Mouse (Mus musculus) stomach, postnatal 0 days (tissue): ENCODE measurements around the gene Fdxacb1.

Source experiments
- CTCF ChIP-seq: IDR thresholded peaks from 2 replicates; pipeline ENCODE4 v1.5.1; 2016; ENCODE audit warnings: antibody characterized with exemption, low read depth, mild to moderate bottlenecking, moderate library complexity
- EP300 ChIP-seq: optimal IDR thresholded peaks from 2 replicates; pipeline ENCODE3; 2016; ENCODE audit warnings: antibody characterized with exemption

DNA sequence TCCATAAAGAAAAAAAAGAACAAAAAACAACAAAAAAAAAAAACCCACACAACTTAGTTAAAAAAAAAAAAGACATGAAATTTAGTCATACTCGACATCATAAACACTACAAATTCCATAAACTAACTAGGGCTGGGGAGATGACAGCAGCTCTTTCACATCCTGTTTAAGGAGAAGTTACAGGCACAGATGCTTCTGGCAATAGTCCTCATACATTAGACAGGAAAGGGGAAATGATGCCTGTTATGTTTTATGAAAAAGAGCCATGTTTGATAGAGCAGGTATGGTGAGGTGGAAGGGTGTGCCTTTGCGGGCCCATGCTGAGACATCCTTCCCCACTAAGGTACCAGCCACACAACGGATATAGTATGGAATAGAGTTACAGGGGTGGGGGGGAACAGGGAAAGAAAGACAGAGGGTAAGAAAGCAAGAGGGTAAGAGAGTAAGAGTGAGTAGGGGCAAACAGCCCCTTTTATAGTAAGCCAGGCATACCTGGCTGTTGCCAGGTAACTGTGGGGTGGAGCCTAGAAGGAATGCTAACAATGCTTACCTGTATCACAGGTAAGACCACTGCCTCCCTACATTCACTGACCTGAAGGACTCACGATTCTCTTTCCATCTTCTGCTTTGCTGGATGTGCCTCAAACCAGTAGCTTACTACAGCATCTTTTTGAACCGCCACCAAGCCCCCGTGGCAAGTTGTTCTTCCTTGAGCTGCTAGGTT, 6.4 kb upstream of the Fdxacb1 start:
- no peak for TF ChIP-seq CTCF
- TF ChIP-seq EP300: no peak
